Mouse (Mus musculus) layer of hippocampus, adult 6 months (tissue): ENCODE data around the gene 1810046K07Rik. TPM values are rescaled to one million over a fixed set of nuclear protein-coding genes. Genes with fewer than 3 reads are reported as not detected.

ENCODE experiments used
- long read RNA-seq, 2 experiments: library from polyadenylated mRNA; unstranded; transcript quantifications; one replicate each; pipeline ENCODE4 v2.0.0; 2019 to 2020
- polyA plus RNA-seq: library from polyadenylated mRNA; unstranded; fragments of <200 nt; fragmentation: Nextera tagmentation; gene quantifications from 2 replicates; pipeline ENCODE4 v1.2.3, GENCODE M21; 2021

The 1810046K07Rik gene
- polyA plus RNA-seq = not detected in 2 replicates
- long read RNA-seq, experiment 1 = 0 reads
- long read RNA-seq, experiment 2 = 0 reads

DNA sequence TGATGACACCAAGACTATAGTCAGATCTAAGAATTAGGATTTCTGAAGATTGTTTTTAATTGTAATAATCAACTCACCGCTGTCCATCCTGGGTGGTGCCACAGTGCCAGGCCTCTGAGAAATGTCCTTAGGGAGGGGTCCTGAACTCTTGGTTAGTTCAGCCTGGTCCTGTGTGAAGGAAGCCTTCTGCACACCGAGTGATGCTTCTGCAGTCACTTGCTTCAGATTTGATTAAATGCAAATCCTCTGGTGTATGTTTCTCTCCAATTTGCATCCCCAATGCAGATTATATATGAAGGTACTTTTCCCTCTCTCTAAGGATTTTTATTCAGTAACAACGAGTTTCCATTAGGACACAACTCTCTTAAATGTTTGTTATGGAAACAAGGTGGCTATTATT lies at the start of gene 1810046K07Rik:
Gene 1810046K07Rik, minus strand, starts transcription at position 187 of the 400 bp plus-strand sequence.

GRCm38 (mm10) chr9:51278500-51279381 lies 50.0 kb downstream of the 1810046K07Rik start, which contains the start of gene Colca2:
Gene Colca2, minus strand, starts transcription at chr9:51278569.

Other genes with a start within 250 kb of the 1810046K07Rik start
- gene 4833427G06Rik, start 226.8 kb downstream of the 1810046K07Rik start, polyA plus RNA-seq = 0.58 and 1.9 TPM in 2 replicates
- gene Gm32742, start 163.4 kb downstream of the 1810046K07Rik start, polyA plus RNA-seq = not detected in 2 replicates
- gene Pou2af1, start 115.2 kb downstream of the 1810046K07Rik start, polyA plus RNA-seq = not detected in 2 replicates
- 0.72 and 1.1 TPM in 2 replicates for gene Colca2, start 50.3 kb downstream of the 1810046K07Rik start, polyA plus RNA-seq